Mouse (Mus musculus): Measurements from ENCODE around the gene Pxmp2.

Pxmp2 gene

DNA sequence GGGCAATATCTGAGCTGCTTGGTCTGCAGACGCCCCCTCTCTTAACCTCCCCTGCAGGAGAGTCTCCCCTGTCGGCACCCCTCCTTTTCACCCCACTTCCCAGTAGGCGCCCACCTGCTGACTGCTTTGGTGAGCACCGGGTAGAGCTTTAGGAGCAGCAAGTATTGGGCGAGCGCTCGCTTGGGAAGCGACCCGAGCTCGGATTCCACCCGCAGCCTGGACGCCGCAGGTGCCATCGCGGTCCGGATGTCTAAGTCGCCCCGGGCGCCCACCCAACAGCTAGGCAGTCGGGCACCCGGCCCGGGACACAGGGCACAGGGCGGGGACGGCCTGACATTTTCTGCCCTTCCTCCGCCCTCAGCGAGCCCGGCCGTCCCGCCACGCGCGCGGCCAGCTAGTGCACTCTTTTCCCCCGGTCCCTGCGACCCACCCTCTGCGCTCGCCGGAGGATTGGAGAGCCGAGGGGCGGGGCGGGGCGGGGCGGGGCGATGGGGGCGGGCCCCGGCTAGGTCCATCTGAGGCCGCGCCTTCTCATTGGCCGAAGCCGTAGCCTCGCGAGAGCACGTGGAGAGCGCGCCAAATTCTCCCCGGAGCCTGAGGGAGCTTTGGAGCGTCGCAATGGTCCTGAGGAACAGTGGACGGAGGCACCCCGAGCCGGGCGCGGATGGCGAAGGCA is at the start of gene Pxmp2, which contains the start of gene Pole:
TSS of gene Pxmp2 (minus strand) at position 417 of the 676 bp plus-strand sequence.
TSS of gene Pole (plus strand) at position 537 of the 676 bp plus-strand sequence.
- peak; percentile 96 for DNase-seq

GRCm38 (mm10) chr5:110330508-110330907 is 44.5 kb upstream of the Pxmp2 start:
- no peak for DNase-seq

- DNase-seq = no peak
Measured at GRCm38 (mm10) chr5:110313127-110313526, 27.1 kb upstream of the Pxmp2 start.

GRCm38 (mm10) chr5:110308861-110309260 is 22.9 kb upstream of the Pxmp2 start:
- DNase-seq = no peak

GRCm38 (mm10) chr5:110300591-110300990 is 14.6 kb upstream of the Pxmp2 start:
- no peak for DNase-seq

DNA sequence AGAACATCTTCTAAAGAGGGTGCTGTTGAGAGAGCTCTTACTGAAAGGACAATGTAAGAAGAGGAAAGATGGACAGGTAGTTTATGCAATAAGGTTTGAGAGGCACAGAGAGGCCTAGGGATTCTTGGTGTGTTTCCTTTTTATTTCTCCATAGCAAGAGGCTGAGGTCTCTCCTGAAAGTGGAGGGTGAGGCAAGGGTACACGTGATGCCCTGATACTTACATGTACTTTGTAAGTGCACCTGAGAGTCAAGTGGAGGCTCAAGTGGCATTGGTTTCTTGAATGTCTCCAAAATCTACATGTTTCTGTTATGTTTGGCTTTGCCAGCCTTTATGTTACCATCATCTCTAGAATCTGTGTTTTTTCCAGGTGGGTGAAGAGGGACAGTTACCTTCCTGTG is 10.7 kb upstream of the Pxmp2 start:
- no peak for DNase-seq

- no peak for DNase-seq
Measured at GRCm38 (mm10) chr5:110291649-110292048, 5.7 kb upstream of the Pxmp2 start.

DNA sequence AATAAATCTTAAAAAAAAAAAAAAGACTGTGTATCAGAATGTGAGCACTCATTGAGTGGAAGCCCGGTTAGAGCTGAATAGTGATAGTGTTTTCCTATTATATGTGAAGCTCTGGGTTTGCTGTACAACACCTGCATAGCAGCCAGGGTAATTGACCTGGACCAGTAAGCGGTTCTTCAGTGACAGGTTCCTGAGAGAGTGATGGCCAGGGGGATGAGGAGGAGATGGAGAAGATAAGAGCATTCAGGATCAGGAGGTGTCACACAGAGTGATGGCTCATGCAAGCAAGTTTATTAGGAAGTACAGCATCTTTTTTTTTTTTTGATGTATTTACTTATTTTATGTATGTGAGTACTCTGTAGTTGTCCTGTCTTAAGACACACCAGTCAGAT is 1.1 kb upstream of the Pxmp2 start:
- DNase-seq = no peak

GRCm38 (mm10) chr5:110286446-110287083 is 579 bp upstream of the Pxmp2 start:
- DNase-seq = no peak

GRCm38 (mm10) chr5:110285156-110285555 is 830 bp downstream of the Pxmp2 start:
- DNase-seq = peak; percentile 25

DNA sequence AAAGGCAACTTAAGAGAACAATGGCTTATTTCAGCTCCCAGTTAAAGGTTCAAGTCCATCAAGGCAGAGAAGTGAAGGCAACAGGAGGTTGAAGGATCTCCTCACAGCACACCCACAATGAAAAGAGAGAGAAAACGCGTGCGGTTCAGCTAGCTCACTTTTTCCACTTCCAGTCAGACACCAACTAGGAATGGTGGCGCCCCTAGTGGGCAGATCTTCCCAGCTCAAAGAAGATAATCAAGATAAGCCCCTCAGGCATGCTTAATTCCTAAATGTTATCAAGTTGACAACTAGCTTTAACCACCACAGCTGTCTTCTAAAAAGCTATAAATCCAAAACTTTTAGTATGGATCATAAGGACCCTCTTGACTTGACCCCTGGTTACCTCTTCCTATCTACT is 1.4 kb downstream of the Pxmp2 start:
- DNase-seq = peak; percentile 88

DNA sequence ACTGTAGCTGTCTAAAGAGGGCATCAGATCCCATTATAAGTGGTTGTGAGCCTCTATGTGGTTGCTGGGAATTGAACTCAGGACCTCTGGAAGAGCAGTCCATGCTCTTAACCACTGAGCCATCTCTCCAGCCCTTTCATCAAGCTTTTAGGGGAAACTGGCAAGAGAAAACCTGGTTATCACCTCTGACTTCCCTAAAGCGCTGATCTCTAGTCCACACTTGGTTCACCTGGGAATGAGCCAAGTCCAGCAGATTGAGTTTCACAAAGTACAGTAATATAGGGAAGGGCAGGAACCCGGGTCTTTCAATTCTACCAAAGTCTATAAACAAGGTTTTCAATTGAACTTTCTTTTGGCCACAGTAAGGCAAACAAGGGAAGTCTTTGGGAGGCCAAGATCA is 4.0 kb downstream of the Pxmp2 start:
- no peak for DNase-seq

GRCm38 (mm10) chr5:110276910-110277309 is 9.1 kb downstream of the Pxmp2 start:
- no peak for DNase-seq

DNA sequence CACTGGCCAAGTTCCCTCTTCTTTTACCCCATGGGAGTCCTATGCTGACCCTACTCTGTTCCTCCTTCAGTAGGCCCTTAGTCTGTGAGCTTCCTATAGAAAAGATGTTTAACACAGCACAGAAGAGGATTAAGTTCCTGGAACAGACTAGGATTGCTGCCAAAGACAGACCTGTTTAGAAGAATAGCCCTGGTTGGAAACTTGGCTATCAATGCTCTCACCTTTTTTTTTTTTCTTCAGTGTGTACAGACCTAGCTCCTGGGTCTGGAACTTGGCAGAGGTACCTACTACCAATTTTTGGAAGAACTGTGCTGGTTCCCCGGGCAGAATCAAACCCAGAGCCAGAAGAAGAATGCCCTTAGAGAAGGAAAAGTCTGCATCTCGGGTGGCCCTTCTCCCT is 9.6 kb downstream of the Pxmp2 start:
- DNase-seq = no peak

DNA sequence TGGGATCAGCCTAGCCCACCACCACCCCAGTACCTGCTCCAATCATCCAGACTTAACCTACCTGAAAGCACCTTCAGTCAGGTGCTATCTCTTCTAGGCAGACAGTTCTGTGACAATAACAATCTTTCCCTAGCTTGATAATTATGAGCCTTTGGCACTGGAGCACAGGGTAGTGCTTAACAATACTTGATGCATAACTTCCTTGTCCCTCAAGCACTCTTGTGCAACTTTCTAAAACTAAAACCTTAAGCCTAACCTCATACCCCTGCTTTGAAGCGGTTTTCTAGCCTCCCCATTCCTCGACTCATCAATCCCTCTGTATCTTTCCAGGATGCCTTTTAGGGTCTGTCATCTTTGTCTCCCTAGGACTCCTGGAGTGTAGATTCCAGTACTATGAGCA is 11.1 kb downstream of the Pxmp2 start:
- no peak for DNase-seq

- DNase-seq = no peak
Measured at GRCm38 (mm10) chr5:110274147-110274546, 11.8 kb downstream of the Pxmp2 start.

- no peak for DNase-seq
Measured at GRCm38 (mm10) chr5:110270242-110270641, 15.7 kb downstream of the Pxmp2 start.

DNA sequence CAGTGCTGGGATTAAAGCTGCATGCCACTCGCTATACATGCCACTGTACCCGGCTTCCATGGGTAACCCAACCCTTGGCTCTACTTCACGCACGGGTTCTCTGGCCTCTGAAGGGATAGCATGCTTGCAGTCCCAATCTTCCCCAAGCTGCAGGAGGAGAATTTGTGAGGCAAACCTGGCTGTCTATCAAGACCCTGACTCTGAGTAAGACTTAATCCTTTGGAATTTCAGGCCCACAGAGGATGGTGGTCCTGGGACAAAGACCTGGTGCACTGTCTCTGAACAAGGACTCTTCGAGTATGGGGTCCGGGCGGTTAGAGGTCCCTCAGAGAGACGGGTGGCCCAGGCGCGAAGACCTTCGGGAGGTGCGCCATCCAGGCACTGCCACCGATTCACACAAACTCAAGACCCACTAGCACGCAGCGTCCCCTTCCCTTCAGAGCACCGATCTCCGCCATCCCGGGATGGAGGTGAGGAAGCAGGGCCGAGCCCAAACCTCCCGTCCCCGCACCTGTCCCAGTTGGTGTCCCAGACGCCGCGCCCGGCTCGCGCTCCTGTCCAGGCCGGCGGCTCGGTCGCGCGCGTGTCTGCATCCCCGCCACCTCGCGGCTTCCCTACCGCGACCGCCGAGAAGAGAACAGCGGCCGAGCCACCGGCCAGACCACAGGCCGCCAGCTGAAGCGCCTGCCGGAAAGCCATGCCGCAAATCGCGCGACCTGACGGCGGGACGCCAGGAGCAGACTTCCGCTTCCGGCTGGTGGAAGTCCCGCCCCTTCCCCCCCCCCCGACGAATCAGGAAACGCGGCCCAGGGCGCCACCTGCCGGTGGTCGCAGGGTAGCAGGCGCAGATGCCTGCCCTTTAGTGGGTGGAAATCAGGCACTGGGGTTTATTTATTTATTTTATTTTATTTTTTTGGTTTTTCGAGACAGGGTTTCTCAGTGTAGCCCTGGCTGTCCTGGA is 16.6 kb downstream of the Pxmp2 start, which contains the start of gene Pgam5:
TSS of gene Pgam5 (minus strand) at position 773 of the 961 bp plus-strand sequence.
- DNase-seq = peak; percentile 94

GRCm38 (mm10) chr5:110266941-110267340 is 19.0 kb downstream of the Pxmp2 start:
- DNase-seq = no peak

DNA sequence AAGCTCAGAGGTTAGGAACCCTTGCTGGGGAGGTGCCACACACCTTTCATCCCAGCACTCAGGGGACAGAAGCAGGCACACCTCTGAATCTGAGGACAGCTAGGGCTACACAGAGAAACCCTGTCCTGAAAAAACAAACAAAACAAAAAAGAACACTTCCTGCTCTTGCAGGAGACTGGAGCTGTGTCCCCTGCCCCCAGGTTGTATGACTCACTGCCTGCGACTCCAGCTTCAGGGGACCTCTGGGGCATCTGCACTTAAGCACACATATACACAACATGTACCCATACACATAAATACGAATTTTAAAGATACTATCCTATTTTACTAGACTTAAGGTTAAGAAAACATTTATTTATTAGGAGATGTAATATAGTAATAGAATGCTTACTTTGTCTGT is 41.9 kb downstream of the Pxmp2 start:
- no peak for DNase-seq

- no peak for DNase-seq
Measured at GRCm38 (mm10) chr5:110232346-110232745, 53.6 kb downstream of the Pxmp2 start.

DNA sequence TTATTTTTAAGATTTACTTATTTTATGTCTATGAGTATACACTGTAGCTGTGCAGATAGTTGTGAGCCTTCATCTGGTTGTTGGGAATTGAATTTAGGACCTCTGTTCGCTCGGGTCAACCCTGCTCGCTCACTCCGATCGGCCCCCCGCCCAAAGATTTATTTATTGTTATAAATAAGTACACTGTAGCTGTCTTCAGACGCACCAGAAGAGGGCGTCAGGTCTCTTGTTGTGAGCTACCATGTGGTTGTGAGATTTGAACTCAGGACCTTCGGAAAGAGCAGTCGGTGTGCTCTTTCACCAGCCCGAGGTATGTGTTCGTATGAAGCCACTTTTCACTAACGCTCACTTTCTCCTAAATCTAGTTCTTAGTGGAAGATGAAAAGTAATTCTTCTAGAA is 54.3 kb downstream of the Pxmp2 start:
- peak; percentile 29 for DNase-seq

DNA sequence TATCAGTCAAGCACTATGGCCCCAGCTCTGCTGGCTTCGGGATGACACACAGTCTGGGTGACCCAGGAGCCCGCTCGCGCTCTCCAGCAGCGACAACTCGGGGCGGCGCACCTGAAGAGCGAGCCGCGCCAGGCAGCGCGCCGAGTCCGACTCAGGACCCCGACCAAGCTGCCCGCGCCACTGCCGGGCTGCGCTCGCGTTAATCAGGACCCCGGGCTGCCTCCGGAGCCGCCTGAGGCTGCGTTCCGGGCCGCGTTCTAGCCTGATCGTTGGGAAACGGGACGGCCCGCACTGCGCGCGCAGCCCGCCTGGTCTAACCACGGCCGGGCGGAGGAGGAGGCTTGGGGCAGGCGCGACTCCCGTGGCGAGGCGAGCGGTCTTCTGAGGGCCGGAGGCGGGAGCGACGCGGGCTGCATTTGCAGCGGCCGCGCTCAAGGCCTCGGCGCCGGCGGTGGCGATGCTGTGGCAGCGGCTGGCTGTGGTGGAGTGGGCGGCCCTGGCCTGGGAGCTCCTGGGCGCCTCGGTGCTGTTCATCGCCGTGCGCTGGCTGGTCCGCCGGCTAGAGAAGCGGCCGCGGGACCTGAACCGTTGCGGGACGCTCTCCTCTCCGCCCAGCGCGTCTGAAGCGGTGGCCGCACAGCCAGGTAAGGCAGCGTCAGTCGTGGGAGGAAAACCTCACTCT is 55.1 kb downstream of the Pxmp2 start, which contains the start of gene Ankle2:
TSS of gene Ankle2 (plus strand) at position 225 of the 682 bp plus-strand sequence.
- DNase-seq = peak; percentile 95

Measured in liver (tissue).